Mouse (Mus musculus): ENCODE measurements around the gene Ptk7. TPM values are rescaled to one million over a fixed set of nuclear protein-coding genes. Genes with fewer than 3 reads are reported as not detected.

Ptk7 gene
- polyA plus RNA-seq, 1 experiment = 3.9 TPM

DNA sequence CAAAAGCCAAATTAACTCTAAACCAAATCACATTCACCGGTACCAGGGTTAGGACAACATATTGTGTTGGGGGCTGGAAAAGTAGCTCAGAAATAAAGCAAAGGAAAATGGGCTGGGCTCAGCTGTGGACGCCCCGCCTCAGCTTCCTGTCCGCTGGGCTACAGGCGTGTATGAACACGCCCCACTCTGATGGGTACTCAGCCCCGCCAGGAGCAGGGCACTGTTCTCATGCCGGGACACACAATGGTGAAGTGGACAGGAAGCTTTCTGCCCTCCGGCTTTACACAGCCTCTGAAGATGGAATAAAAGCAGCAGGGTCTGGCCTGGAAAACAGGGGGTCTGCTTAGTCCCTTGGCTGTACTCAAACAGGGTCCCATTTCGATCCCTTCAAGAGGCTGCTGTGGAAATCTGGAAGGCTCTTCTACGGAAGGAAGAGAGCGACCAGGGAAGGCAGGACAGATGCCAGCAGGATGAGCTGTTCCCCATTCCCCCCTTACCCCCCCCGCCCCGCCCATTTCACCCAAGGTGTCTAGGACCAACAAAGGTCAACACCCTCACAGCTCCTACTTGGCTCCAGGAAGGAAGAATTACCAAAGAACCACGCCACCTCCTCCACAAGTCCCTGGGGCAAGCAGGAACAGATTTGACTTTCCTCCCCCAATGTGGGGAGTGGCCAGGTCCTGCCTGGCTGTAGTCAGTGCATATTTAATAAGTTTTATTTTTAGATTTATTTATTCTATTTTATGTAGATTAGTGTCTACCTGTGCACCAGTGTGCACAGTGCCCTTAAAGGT is 19.4 kb downstream of the Ptk7 start:
- no peak overlapping the region for H3K4me3 ChIP-seq (replicated peaks; ENCODE audit: control insufficient read depth, low read depth, low read length)
- 18% methylated on average over 15 of the region's 15 CpGs for WGBS
- H3K4me1 ChIP-seq (ENCODE audit: control insufficient read depth, insufficient read depth, low read length) = no peaks in the 10 kb centered on the region; the same call in 1 of the 2 replicates
- H3K27ac ChIP-seq (ENCODE audit: control insufficient read depth, insufficient read depth, low read depth, low read length, poor library complexity) = no peak overlapping the region
- TF ChIP-seq POLR2A (IDR thresholded peaks at IDR 0.05; ENCODE audit: borderline replicate concordance, control insufficient read depth, low read depth, low read length) (no peak), CTCF (IDR thresholded peaks at IDR 0.05; ENCODE audit: control insufficient read depth, insufficient read depth, low read length) (no peak)

- Histone ChIP-seq H3K27ac (ENCODE audit: control insufficient read depth, insufficient read depth, low read depth, low read length, poor library complexity) (no peak overlapping the region), H3K4me3 (replicated peaks; ENCODE audit: control insufficient read depth, low read depth, low read length) (no peak overlapping the region), H3K4me1 (ENCODE audit: control insufficient read depth, insufficient read depth, low read length) (no peaks in the 10 kb centered on the region; the same call in 1 of the 2 replicates)
- 82% methylated on average over 12 of the region's 12 CpGs for WGBS
- TF ChIP-seq CTCF (IDR thresholded peaks at IDR 0.05; ENCODE audit: control insufficient read depth, insufficient read depth, low read length) = no peak
- TF ChIP-seq POLR2A (IDR thresholded peaks at IDR 0.05; ENCODE audit: borderline replicate concordance, control insufficient read depth, low read depth, low read length) = no peak
Measured at GRCm38 (mm10) chr17:46605987-46606386, 23.3 kb downstream of the Ptk7 start.

- Histone ChIP-seq H3K27ac (ENCODE audit: control insufficient read depth, insufficient read depth, low read depth, low read length, poor library complexity) (no peak overlapping the region), H3K4me3 (replicated peaks; ENCODE audit: control insufficient read depth, low read depth, low read length) (no peak overlapping the region), H3K4me1 (ENCODE audit: control insufficient read depth, insufficient read depth, low read length) (no peaks in the 10 kb centered on the region; the same call in 1 of the 2 replicates)
- WGBS = 88% methylated on average over 5 of the region's 5 CpGs
- TF ChIP-seq POLR2A (IDR thresholded peaks at IDR 0.05; ENCODE audit: borderline replicate concordance, control insufficient read depth, low read depth, low read length) (no peak), CTCF (IDR thresholded peaks at IDR 0.05; ENCODE audit: control insufficient read depth, insufficient read depth, low read length) (no peak)
Measured at GRCm38 (mm10) chr17:46605126-46605525, 24.2 kb downstream of the Ptk7 start.

DNA sequence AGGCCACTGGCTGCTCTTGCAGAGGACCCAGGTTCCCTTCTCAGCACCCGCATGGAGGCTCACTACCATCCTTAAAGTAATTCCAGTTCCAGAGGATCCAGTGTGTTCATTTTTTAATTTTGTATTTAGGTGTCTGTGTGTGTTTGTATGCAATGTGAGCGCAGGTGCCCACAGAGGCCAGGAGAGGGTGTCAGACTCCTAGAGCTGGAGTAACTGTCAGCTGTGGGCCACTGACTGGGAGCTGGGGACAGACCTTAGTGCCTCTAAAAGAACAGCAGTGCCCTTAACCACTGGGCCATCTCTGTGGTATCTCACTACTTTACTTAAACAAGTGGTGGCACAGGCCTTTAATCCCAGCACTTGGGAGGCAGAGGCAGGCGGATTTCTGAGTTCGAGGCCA is 26.1 kb downstream of the Ptk7 start:
- Histone ChIP-seq H3K4me3 (replicated peaks; ENCODE audit: control insufficient read depth, low read depth, low read length) (no peak overlapping the region), H3K4me1 (ENCODE audit: control insufficient read depth, insufficient read depth, low read length) (no peaks in the 10 kb centered on the region; the same call in 1 of the 2 replicates), H3K27ac (ENCODE audit: control insufficient read depth, insufficient read depth, low read depth, low read length, poor library complexity) (no peak overlapping the region)
- WGBS = 89% methylated on average over 4 of the region's 4 CpGs
- no peak for TF ChIP-seq POLR2A (IDR thresholded peaks at IDR 0.05; ENCODE audit: borderline replicate concordance, control insufficient read depth, low read depth, low read length)

DNA sequence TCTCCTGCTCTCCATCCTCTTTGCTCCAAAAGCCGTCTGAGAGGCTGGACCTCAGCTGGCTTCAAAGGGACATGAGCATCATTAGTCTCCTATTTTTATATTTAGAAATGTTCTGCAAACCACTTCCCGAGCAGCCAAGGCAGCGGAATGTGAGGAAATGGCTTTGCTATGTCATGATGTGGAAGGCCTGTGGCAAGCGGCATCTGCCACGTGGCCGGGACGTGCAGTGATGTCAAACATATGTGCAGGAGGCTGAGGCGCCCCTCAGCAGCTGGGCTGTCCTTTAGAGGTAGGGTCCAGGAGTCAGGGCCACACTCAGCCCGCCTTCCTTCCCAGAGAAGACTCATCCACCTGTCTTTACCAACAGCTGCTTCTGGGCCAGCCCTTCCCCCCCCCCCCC is 27.1 kb downstream of the Ptk7 start:
- Histone ChIP-seq H3K4me1 (ENCODE audit: control insufficient read depth, insufficient read depth, low read length) (no peaks in the 10 kb centered on the region; the same call in 1 of the 2 replicates), H3K27ac (ENCODE audit: control insufficient read depth, insufficient read depth, low read depth, low read length, poor library complexity) (no peak overlapping the region), H3K4me3 (replicated peaks; ENCODE audit: control insufficient read depth, low read depth, low read length) (no peak overlapping the region)
- 9% methylated on average over 9 of the region's 9 CpGs for WGBS
- TF ChIP-seq CTCF (IDR thresholded peaks at IDR 0.05; ENCODE audit: control insufficient read depth, insufficient read depth, low read length) (no peak), POLR2A (IDR thresholded peaks at IDR 0.05; ENCODE audit: borderline replicate concordance, control insufficient read depth, low read depth, low read length) (no peak; the same call in 1 of the 2 replicates)

DNA sequence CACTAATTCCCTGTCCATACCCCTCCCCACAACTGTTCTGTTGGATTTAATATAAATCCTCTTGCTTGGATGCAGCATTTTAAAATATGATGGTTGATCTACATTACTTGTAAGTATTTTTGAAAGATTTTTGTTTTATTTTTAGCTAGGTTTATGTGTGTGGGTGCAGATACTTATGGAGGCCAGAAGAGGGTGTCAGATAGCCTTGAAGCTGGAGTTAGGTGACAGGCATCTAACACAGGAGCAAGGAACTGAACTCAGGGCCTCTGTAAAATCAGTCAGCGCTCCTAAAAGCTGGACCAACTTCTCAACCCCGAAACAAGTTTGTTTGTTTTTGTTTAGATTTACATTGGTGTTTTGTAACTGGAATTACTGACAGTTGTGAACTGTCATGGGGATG is 28.7 kb downstream of the Ptk7 start:
- TF ChIP-seq CTCF (IDR thresholded peaks at IDR 0.05; ENCODE audit: control insufficient read depth, insufficient read depth, low read length) (no peak), POLR2A (IDR thresholded peaks at IDR 0.05; ENCODE audit: borderline replicate concordance, control insufficient read depth, low read depth, low read length) (no peak)
- 77% methylated on average over 2 of the region's 2 CpGs for WGBS
- Histone ChIP-seq H3K27ac (ENCODE audit: control insufficient read depth, insufficient read depth, low read depth, low read length, poor library complexity) (no peak overlapping the region), H3K4me1 (ENCODE audit: control insufficient read depth, insufficient read depth, low read length) (no peaks in the 10 kb centered on the region; the same call in 1 of the 2 replicates), H3K4me3 (replicated peaks; ENCODE audit: control insufficient read depth, low read depth, low read length) (no peak overlapping the region)

- 73% methylated on average over 4 of the region's 4 CpGs for WGBS
Measured at GRCm38 (mm10) chr17:46598963-46599362, 30.3 kb downstream of the Ptk7 start.

DNA sequence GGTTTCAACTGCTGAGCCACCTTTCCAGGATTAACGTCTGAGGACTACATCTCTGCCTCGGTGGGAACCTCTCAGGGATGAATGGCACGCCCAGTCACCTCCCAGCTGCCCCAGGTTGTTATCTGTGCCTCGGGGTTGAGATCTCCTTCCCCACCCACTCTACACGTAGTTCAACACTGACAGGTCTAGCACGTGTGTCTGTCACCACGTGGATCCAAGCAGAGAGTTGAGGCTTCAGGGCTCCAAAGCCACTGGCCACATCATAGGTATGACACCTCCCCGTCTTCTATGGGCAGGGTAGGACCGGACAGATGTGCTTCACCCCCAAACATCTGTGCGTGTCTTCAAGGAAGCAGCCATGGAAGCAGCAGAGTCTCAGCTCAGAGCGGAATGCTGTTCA is 31.3 kb downstream of the Ptk7 start:
- no peak overlapping the region for H3K4me3 ChIP-seq (replicated peaks; ENCODE audit: control insufficient read depth, low read depth, low read length)
- H3K27ac ChIP-seq (ENCODE audit: control insufficient read depth, insufficient read depth, low read depth, low read length, poor library complexity) = no peak overlapping the region
- 79% methylated on average over 11 of the region's 11 CpGs for WGBS
- TF ChIP-seq POLR2A (IDR thresholded peaks at IDR 0.05; ENCODE audit: borderline replicate concordance, control insufficient read depth, low read depth, low read length) (no peak), CTCF (IDR thresholded peaks at IDR 0.05; ENCODE audit: control insufficient read depth, insufficient read depth, low read length) (no peak)
- no peaks in the 10 kb centered on the region; the same call in 1 of the 2 replicates for H3K4me1 ChIP-seq (ENCODE audit: control insufficient read depth, insufficient read depth, low read length)

More at GRCm38 (mm10) chr17:46598963-46599362, 30.3 kb downstream of the Ptk7 start:
- Histone ChIP-seq H3K27ac (ENCODE audit: control insufficient read depth, insufficient read depth, low read depth, low read length, poor library complexity) (no peak overlapping the region), H3K4me1 (ENCODE audit: control insufficient read depth, insufficient read depth, low read length) (no peaks in the 10 kb centered on the region; the same call in 1 of the 2 replicates), H3K4me3 (replicated peaks; ENCODE audit: control insufficient read depth, low read depth, low read length) (no peak overlapping the region)
- TF ChIP-seq CTCF (IDR thresholded peaks at IDR 0.05; ENCODE audit: control insufficient read depth, insufficient read depth, low read length) (no peak), POLR2A (IDR thresholded peaks at IDR 0.05; ENCODE audit: borderline replicate concordance, control insufficient read depth, low read depth, low read length) (no peak)
